Mouse (Mus musculus): ENCODE measurements around the gene Dnaaf1.

The Dnaaf1 gene

GRCm38 (mm10) chr8:119627613-119628359 is 52.8 kb downstream of the Dnaaf1 start:
- no peaks in the 10 kb centered on the region for H3K9me3 ChIP-seq (ENCODE audit: low read length)
- TF ChIP-seq CTCF (conservative IDR thresholded peaks at IDR 0.05; ENCODE audit: low read length) (no peak), NANOG (IDR thresholded peaks at IDR 0.05; ENCODE audit: borderline replicate concordance, low read length) (no peak), POU5F1 (IDR thresholded peaks at IDR 0.05; ENCODE audit: borderline replicate concordance, low read length) (no peak)
- peaks cover 33% of the 10 kb centered on the region for H3K4me1 ChIP-seq (replicated peaks; ENCODE audit: low read depth, low read length)
- H3K4me3 ChIP-seq (replicated peaks; ENCODE audit: low read length), result no peak overlapping the region
- peaks cover 91% of the 10 kb centered on the region for H3K27me3 ChIP-seq (ENCODE audit: insufficient read depth, low read length)
- no peaks in the 10 kb centered on the region for H3K36me3 ChIP-seq (ENCODE audit: insufficient read depth, low read length)

DNA sequence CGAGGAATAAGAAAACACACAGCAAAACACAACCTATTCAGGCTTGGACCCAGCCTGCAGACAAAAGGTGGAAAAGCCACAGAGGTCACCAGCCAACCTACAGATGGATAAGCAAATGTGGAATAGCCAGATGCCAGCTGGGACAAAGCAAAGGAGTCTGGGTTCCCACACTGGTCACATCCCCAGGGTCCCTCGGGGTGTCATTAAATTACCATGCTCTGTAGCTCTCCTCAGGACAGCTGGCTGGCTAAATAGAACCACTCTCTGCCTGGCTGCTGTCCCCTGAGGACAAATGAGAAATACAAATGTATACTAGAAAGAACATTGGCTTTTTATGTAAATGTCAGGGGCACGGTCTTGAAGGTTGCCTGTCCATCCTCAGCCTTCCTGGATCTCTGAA is 55.8 kb downstream of the Dnaaf1 start:
- no peak overlapping the region for H3K4me3 ChIP-seq (replicated peaks; ENCODE audit: low read length)
- TF ChIP-seq CTCF (conservative IDR thresholded peaks at IDR 0.05; ENCODE audit: low read length) (no peak), POU5F1 (IDR thresholded peaks at IDR 0.05; ENCODE audit: borderline replicate concordance, low read length) (no peak), NANOG (IDR thresholded peaks at IDR 0.05; ENCODE audit: borderline replicate concordance, low read length) (no peak)
- H3K9me3 ChIP-seq (ENCODE audit: low read length), result no peaks in the 10 kb centered on the region
- H3K36me3 ChIP-seq (ENCODE audit: insufficient read depth, low read length), result no peaks in the 10 kb centered on the region
- H3K27me3 ChIP-seq (ENCODE audit: insufficient read depth, low read length), result peaks cover 91% of the 10 kb centered on the region
- H3K4me1 ChIP-seq (replicated peaks; ENCODE audit: low read depth, low read length), result peaks cover 48% of the 10 kb centered on the region

DNA sequence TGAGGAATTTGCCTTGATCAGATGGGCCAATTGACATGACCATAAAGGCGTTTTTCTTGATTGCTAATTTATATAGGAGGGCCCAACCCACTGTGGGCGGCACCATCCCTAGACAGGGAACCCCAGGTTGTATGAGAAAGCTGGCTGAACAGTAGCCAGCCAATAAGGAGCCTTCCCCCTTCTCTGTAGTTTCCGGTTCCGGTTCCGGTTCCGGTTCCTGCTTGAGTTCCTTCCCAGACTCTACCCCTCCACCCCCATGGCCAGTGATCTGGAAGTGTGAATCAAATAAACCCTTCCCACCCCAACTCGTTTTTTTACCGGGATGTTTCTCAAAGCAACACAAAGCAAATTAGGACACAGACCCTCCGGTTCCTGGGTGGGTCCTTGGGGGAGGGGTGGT is 57.2 kb downstream of the Dnaaf1 start:
- Histone ChIP-seq H3K4me1 (replicated peaks; ENCODE audit: low read depth, low read length) (peaks cover 49% of the 10 kb centered on the region), H3K27me3 (ENCODE audit: insufficient read depth, low read length) (peaks cover 92% of the 10 kb centered on the region), H3K4me3 (replicated peaks; ENCODE audit: low read length) (no peak overlapping the region), H3K9me3 (ENCODE audit: low read length) (no peaks in the 10 kb centered on the region), H3K36me3 (ENCODE audit: insufficient read depth, low read length) (no peaks in the 10 kb centered on the region)
- TF ChIP-seq NANOG (IDR thresholded peaks at IDR 0.05; ENCODE audit: borderline replicate concordance, low read length) (no peak), POU5F1 (IDR thresholded peaks at IDR 0.05; ENCODE audit: borderline replicate concordance, low read length) (no peak), CTCF (conservative IDR thresholded peaks at IDR 0.05; ENCODE audit: low read length) (no peak)

DNA sequence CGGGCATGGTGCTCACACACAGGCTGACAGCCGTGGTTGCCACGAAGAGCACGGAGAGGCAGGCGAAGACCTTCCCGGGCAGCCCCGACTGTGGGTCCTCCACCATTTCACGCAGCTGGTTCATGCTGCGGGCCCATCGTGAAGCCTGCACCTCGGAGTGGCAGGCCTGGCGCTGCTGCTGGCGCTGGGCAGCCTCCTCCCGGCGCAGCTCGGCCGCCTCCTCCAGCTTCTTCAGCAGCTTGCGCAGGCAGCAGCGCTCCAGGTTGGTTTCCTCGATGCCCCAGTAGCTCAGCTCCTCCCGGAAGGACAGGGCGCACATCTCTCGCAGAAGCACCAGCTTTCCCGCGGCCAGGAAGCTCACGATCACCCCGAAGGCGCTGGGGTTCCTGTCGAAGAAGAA is 57.9 kb downstream of the Dnaaf1 start:
- TF ChIP-seq CTCF (conservative IDR thresholded peaks at IDR 0.05; ENCODE audit: low read length) (no peak), POU5F1 (IDR thresholded peaks at IDR 0.05; ENCODE audit: borderline replicate concordance, low read length) (no peak), NANOG (IDR thresholded peaks at IDR 0.05; ENCODE audit: borderline replicate concordance, low read length) (no peak)
- peaks cover 43% of the 10 kb centered on the region for H3K4me1 ChIP-seq (replicated peaks; ENCODE audit: low read depth, low read length)
- no peaks in the 10 kb centered on the region for H3K9me3 ChIP-seq (ENCODE audit: low read length)
- H3K27me3 ChIP-seq (ENCODE audit: insufficient read depth, low read length), result peaks cover 93% of the 10 kb centered on the region
- peak overlapping the region; percentile 67 for H3K4me3 ChIP-seq (replicated peaks; ENCODE audit: low read length)
- no peaks in the 10 kb centered on the region for H3K36me3 ChIP-seq (ENCODE audit: insufficient read depth, low read length)

DNA sequence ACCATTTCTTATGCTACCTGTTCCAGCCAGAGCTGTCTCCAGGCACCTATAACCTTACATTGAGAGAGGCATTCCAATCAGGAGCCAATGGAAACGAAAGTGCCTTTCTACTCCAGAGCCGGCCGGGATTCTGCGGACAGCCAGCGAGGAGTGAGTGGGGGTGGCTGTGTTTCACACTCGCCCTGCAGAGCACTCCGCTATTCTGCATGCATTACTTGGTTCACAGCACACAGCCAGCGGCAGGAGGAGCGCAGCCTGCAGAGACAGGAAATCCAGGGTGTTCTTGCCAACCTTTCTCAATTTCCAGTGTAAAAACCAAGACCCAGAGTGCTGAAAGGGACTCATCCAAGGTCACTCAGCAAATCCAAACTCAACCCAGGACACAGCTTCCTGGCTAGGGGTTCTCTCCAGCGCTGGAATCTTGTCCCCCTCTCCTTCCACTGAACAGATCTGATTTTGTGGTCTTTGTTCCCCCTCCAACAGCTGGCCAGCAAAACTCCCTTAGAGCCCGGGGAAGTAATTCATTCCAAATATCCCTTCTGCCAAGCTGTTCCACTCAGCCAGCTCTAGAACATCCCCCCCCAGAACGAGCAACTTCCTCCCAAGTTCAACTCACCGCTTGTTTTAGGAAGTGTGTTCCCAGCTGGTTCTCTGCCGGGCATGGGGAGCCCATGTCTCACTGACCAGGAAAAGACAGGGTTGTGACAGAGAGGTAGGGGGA is 59.7 kb downstream of the Dnaaf1 start:
- Histone ChIP-seq H3K4me3 (replicated peaks; ENCODE audit: low read length) (no peak overlapping the region), H3K27me3 (ENCODE audit: insufficient read depth, low read length) (peaks cover 85% of the 10 kb centered on the region), H3K9me3 (ENCODE audit: low read length) (no peaks in the 10 kb centered on the region), H3K4me1 (replicated peaks; ENCODE audit: low read depth, low read length) (peaks cover 36% of the 10 kb centered on the region), H3K36me3 (ENCODE audit: insufficient read depth, low read length) (no peaks in the 10 kb centered on the region)
- TF ChIP-seq NANOG (IDR thresholded peaks at IDR 0.05; ENCODE audit: borderline replicate concordance, low read length) (no peak), POU5F1 (IDR thresholded peaks at IDR 0.05; ENCODE audit: borderline replicate concordance, low read length) (no peak), CTCF (conservative IDR thresholded peaks at IDR 0.05; ENCODE audit: low read length) (no peak)

GRCm38 (mm10) chr8:119635378-119635777 is 60.3 kb downstream of the Dnaaf1 start, which contains the start of gene Kcng4:
Kcng4 (minus strand) TSS chr8:119635680.
- peaks cover 36% of the 10 kb centered on the region for H3K4me1 ChIP-seq (replicated peaks; ENCODE audit: low read depth, low read length)
- TF ChIP-seq CTCF (conservative IDR thresholded peaks at IDR 0.05; ENCODE audit: low read length), result no peak
- no peak for TF ChIP-seq POU5F1 (IDR thresholded peaks at IDR 0.05; ENCODE audit: borderline replicate concordance, low read length)
- TF ChIP-seq NANOG (IDR thresholded peaks at IDR 0.05; ENCODE audit: borderline replicate concordance, low read length), result no peak
- no peaks in the 10 kb centered on the region for H3K9me3 ChIP-seq (ENCODE audit: low read length)
- no peaks in the 10 kb centered on the region for H3K36me3 ChIP-seq (ENCODE audit: insufficient read depth, low read length)
- H3K27me3 ChIP-seq (ENCODE audit: insufficient read depth, low read length), result peaks cover 85% of the 10 kb centered on the region
- H3K4me3 ChIP-seq (replicated peaks; ENCODE audit: low read length), result no peak within 1 kb of the TSS

DNA sequence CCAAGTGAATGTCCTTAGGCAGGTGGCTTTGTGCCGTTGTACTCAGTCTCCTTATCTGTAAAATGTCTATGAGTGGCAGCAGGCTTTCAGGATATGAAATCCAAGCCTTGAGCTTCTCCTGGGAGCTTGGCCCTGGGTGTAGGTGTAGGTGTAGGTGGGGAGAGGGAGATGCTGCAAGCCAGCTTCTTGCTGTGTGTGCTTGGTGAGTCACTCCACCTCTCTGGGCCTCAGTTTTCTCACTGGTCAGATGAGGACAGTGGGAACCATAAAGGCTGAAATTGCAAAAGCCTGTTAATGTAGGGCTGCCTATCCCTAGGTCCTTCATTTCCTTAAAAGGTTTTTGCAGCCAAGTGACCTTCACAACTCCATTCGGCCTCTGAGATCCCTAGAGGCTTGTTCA is 60.9 kb downstream of the Dnaaf1 start:
- no peaks in the 10 kb centered on the region for H3K36me3 ChIP-seq (ENCODE audit: insufficient read depth, low read length)
- no peak overlapping the region for H3K4me3 ChIP-seq (replicated peaks; ENCODE audit: low read length)
- no peaks in the 10 kb centered on the region for H3K9me3 ChIP-seq (ENCODE audit: low read length)
- TF ChIP-seq POU5F1 (IDR thresholded peaks at IDR 0.05; ENCODE audit: borderline replicate concordance, low read length), result no peak
- no peak for TF ChIP-seq NANOG (IDR thresholded peaks at IDR 0.05; ENCODE audit: borderline replicate concordance, low read length)
- no peak for TF ChIP-seq CTCF (conservative IDR thresholded peaks at IDR 0.05; ENCODE audit: low read length)
- H3K27me3 ChIP-seq (ENCODE audit: insufficient read depth, low read length), result peaks cover 83% of the 10 kb centered on the region
- H3K4me1 ChIP-seq (replicated peaks; ENCODE audit: low read depth, low read length), result peaks cover 36% of the 10 kb centered on the region

DNA sequence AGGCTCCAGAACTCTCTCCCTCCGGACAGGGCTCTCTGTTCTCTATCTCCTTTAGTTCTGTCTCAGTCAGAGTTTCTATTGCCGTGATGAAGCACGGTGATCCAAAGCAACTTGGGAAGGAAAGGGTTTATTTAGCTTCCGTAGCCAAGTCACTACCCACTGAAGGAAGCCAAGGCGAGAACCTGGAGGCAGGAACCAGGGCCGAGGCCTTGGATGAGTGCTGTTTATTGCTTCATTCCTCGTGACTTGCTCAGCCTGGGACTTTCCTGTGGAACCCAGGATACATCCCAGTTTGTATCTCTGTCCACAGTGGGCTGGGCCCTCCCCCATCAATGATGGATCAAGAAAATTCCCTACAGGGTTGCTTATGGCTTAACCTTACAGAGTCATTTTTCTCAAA is 61.7 kb downstream of the Dnaaf1 start:
- Histone ChIP-seq H3K4me1 (replicated peaks; ENCODE audit: low read depth, low read length) (peaks cover 36% of the 10 kb centered on the region), H3K27me3 (ENCODE audit: insufficient read depth, low read length) (peaks cover 78% of the 10 kb centered on the region), H3K4me3 (replicated peaks; ENCODE audit: low read length) (no peak overlapping the region), H3K9me3 (ENCODE audit: low read length) (no peaks in the 10 kb centered on the region), H3K36me3 (ENCODE audit: insufficient read depth, low read length) (no peaks in the 10 kb centered on the region)
- TF ChIP-seq NANOG (IDR thresholded peaks at IDR 0.05; ENCODE audit: borderline replicate concordance, low read length), result no peak

Measured in E14TG2a.4 (cell line).